Mouse (Mus musculus): ENCODE measurements around the gene Treml1. TPM values are rescaled to one million over a fixed set of nuclear protein-coding genes. Genes with fewer than 3 reads are reported as not detected.

Treml1 gene
- polyA plus RNA-seq, 1 experiment from 2014 or later, result 1.0 TPM

DNA sequence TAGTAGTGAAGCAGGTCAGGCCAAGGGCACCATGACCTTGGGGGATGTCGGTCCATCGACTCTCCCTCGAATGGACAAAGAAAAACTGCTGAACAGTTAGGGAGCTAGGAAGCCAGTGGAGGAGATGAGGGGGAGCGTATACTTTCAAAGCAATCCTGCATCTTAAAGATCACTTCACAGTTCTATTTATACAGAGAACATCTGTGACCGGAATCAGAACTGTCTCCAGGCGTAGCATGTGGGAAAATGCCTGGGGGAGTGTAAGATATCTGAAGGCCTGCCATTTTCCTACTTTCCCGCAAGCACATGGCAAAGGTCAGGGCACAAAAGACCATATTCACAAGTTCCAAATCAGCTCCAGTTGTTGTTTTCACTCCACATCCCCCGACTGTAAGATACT is 13.3 kb downstream of the Treml1 start:
- no peak overlapping the region for H3K9ac ChIP-seq (ENCODE audit: low read length)
- no peak overlapping the region for H3K4me3 ChIP-seq (ENCODE audit: control insufficient read depth in 1 of 2, insufficient read depth in 1 of 2, low read depth in 1 of 2, low read length in 2 of 2)
- no peak for ATAC-seq (ENCODE audit: insufficient number of reproducible peaks, insufficient read depth, low FRiP score, low read depth)
- H3K36me3 ChIP-seq (ENCODE audit: control insufficient read depth, insufficient read depth, low read length), result no peaks in the 10 kb centered on the region
- no peaks in the 10 kb centered on the region for H3K27me3 ChIP-seq (ENCODE audit: control insufficient read depth, insufficient read depth, low read length)
- 71% methylated on average over 8 of the region's 8 CpGs for WGBS
- H3K27ac ChIP-seq (replicated peaks in 1 of 2; ENCODE audit: control insufficient read depth in 1 of 2, insufficient read depth in 1 of 2, low read depth in 2 of 2, low read length in 2 of 2), result no peak overlapping the region
- H3K4me2 ChIP-seq (ENCODE audit: low read length), result no peak overlapping the region
- no peaks in the 10 kb centered on the region for H3K9me3 ChIP-seq (ENCODE audit: control insufficient read depth, low read length)
- H3K4me1 ChIP-seq (ENCODE audit: control insufficient read depth in 2 of 2, insufficient read depth in 2 of 2, low read length in 2 of 2), result no peaks in the 10 kb centered on the region

GRCm38 (mm10) chr17:48376102-48376501 is 16.4 kb downstream of the Treml1 start:
- no peak for ATAC-seq (ENCODE audit: insufficient number of reproducible peaks, insufficient read depth, low FRiP score, low read depth)
- H3K27me3 ChIP-seq (ENCODE audit: control insufficient read depth, insufficient read depth, low read length), result no peaks in the 10 kb centered on the region
- H3K4me1 ChIP-seq (ENCODE audit: control insufficient read depth in 2 of 2, insufficient read depth in 2 of 2, low read length in 2 of 2), result no peaks in the 10 kb centered on the region
- no peaks in the 10 kb centered on the region for H3K36me3 ChIP-seq (ENCODE audit: control insufficient read depth, insufficient read depth, low read length)
- no peak overlapping the region for H3K4me2 ChIP-seq (ENCODE audit: low read length)
- 86% methylated on average over 1 of the region's 1 CpGs for WGBS
- no peak overlapping the region for H3K4me3 ChIP-seq (ENCODE audit: control insufficient read depth in 1 of 2, insufficient read depth in 1 of 2, low read depth in 1 of 2, low read length in 2 of 2)
- H3K27ac ChIP-seq (replicated peaks in 1 of 2; ENCODE audit: control insufficient read depth in 1 of 2, insufficient read depth in 1 of 2, low read depth in 2 of 2, low read length in 2 of 2), result no peak overlapping the region
- no peaks in the 10 kb centered on the region for H3K9me3 ChIP-seq (ENCODE audit: control insufficient read depth, low read length)
- H3K9ac ChIP-seq (ENCODE audit: low read length), result no peak overlapping the region

- ATAC-seq (ENCODE audit: insufficient number of reproducible peaks, insufficient read depth, low FRiP score, low read depth), result no peak
- Histone ChIP-seq H3K4me2 (ENCODE audit: low read length) (no peak overlapping the region), H3K36me3 (ENCODE audit: control insufficient read depth, insufficient read depth, low read length) (no peaks in the 10 kb centered on the region), H3K9ac (ENCODE audit: low read length) (no peak overlapping the region), H3K27ac (replicated peaks in 1 of 2; ENCODE audit: control insufficient read depth in 1 of 2, insufficient read depth in 1 of 2, low read depth in 2 of 2, low read length in 2 of 2) (no peak overlapping the region), H3K9me3 (ENCODE audit: control insufficient read depth, low read length) (no peaks in the 10 kb centered on the region), H3K4me3 (ENCODE audit: control insufficient read depth in 1 of 2, insufficient read depth in 1 of 2, low read depth in 1 of 2, low read length in 2 of 2) (no peak overlapping the region), H3K27me3 (ENCODE audit: control insufficient read depth, insufficient read depth, low read length) (no peaks in the 10 kb centered on the region), H3K4me1 (ENCODE audit: control insufficient read depth in 2 of 2, insufficient read depth in 2 of 2, low read length in 2 of 2) (no peaks in the 10 kb centered on the region)
These were observed 19.3 kb downstream of the Treml1 start for GRCm38 (mm10) chr17:48379050-48379449.

- no peaks in the 10 kb centered on the region for H3K4me1 ChIP-seq (ENCODE audit: control insufficient read depth in 2 of 2, insufficient read depth in 2 of 2, low read length in 2 of 2)
- no peak for ATAC-seq (ENCODE audit: insufficient number of reproducible peaks, insufficient read depth, low FRiP score, low read depth)
- WGBS, result 78% methylated on average over 2 of the region's 2 CpGs
- H3K9me3 ChIP-seq (ENCODE audit: control insufficient read depth, low read length), result no peaks in the 10 kb centered on the region
- H3K4me3 ChIP-seq (ENCODE audit: control insufficient read depth in 1 of 2, insufficient read depth in 1 of 2, low read depth in 1 of 2, low read length in 2 of 2), result no peak overlapping the region
- H3K27ac ChIP-seq (replicated peaks in 1 of 2; ENCODE audit: control insufficient read depth in 1 of 2, insufficient read depth in 1 of 2, low read depth in 2 of 2, low read length in 2 of 2), result no peak overlapping the region
- no peaks in the 10 kb centered on the region for H3K27me3 ChIP-seq (ENCODE audit: control insufficient read depth, insufficient read depth, low read length)
- H3K36me3 ChIP-seq (ENCODE audit: control insufficient read depth, insufficient read depth, low read length), result peaks cover 50% of the 10 kb centered on the region
- H3K9ac ChIP-seq (ENCODE audit: low read length), result no peak overlapping the region
- H3K4me2 ChIP-seq (ENCODE audit: low read length), result no peak overlapping the region
These were observed 26.2 kb downstream of the Treml1 start for GRCm38 (mm10) chr17:48385786-48386461.

DNA sequence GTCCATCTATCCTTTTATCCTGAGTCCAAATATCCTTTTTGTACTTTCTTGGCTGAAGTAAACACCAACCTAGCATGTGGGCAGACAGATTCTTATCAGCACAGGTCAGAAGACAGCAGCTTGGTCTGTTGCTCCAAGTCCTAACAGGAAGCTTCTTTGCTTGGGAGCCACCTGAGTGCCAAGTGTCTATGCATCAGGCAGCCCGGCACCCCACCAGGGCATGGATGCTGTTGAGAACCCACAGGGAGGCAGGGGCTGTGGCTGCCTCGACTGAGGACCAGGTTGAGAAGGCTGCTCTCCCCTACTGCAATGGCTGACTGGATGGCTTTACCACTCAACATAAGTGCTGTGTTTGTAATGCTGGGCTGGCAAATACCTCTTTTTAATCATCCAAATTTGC is 28.9 kb downstream of the Treml1 start:
- Histone ChIP-seq H3K27me3 (ENCODE audit: control insufficient read depth, insufficient read depth, low read length) (no peaks in the 10 kb centered on the region), H3K4me1 (ENCODE audit: control insufficient read depth in 2 of 2, insufficient read depth in 2 of 2, low read length in 2 of 2) (no peaks in the 10 kb centered on the region), H3K4me2 (ENCODE audit: low read length) (no peak overlapping the region), H3K9ac (ENCODE audit: low read length) (no peak overlapping the region), H3K36me3 (ENCODE audit: control insufficient read depth, insufficient read depth, low read length) (peaks cover 77% of the 10 kb centered on the region), H3K4me3 (ENCODE audit: control insufficient read depth in 1 of 2, insufficient read depth in 1 of 2, low read depth in 1 of 2, low read length in 2 of 2) (no peak overlapping the region), H3K9me3 (ENCODE audit: control insufficient read depth, low read length) (no peaks in the 10 kb centered on the region), H3K27ac (replicated peaks in 1 of 2; ENCODE audit: control insufficient read depth in 1 of 2, insufficient read depth in 1 of 2, low read depth in 2 of 2, low read length in 2 of 2) (no peak overlapping the region)
- 74% methylated on average over 2 of the region's 2 CpGs for WGBS
- ATAC-seq (ENCODE audit: insufficient number of reproducible peaks, insufficient read depth, low FRiP score, low read depth), result no peak

DNA sequence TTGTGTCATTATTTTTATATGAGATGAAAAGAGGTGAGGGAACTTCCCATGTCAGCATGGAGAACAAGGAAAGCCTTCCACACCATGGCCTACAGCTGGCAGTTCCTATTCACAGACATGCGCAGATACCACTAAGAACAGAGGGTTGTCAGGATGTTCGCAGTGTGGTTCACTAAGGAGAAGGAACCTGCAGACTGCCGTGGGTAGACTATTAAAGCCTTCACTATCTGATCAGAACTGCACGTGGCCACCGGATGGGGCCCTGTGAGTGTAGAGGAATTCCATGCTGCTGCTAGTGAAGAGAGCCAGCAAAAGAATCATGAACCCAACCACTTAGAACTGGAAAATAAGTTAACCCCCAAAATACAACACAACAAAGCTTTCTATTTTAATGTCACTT is 29.7 kb downstream of the Treml1 start:
- no peaks in the 10 kb centered on the region for H3K9me3 ChIP-seq (ENCODE audit: control insufficient read depth, low read length)
- H3K4me3 ChIP-seq (ENCODE audit: control insufficient read depth in 1 of 2, insufficient read depth in 1 of 2, low read depth in 1 of 2, low read length in 2 of 2), result no peak overlapping the region
- H3K27ac ChIP-seq (replicated peaks in 1 of 2; ENCODE audit: control insufficient read depth in 1 of 2, insufficient read depth in 1 of 2, low read depth in 2 of 2, low read length in 2 of 2), result no peak overlapping the region
- H3K4me1 ChIP-seq (ENCODE audit: control insufficient read depth in 2 of 2, insufficient read depth in 2 of 2, low read length in 2 of 2), result no peaks in the 10 kb centered on the region
- 58% methylated on average over 5 of the region's 5 CpGs for WGBS
- no peak overlapping the region for H3K9ac ChIP-seq (ENCODE audit: low read length)
- H3K27me3 ChIP-seq (ENCODE audit: control insufficient read depth, insufficient read depth, low read length), result no peaks in the 10 kb centered on the region
- no peak for ATAC-seq (ENCODE audit: insufficient number of reproducible peaks, insufficient read depth, low FRiP score, low read depth)
- H3K36me3 ChIP-seq (ENCODE audit: control insufficient read depth, insufficient read depth, low read length), result peaks cover 85% of the 10 kb centered on the region
- H3K4me2 ChIP-seq (ENCODE audit: low read length), result no peak overlapping the region

- Histone ChIP-seq H3K27me3 (ENCODE audit: control insufficient read depth, insufficient read depth, low read length) (no peaks in the 10 kb centered on the region), H3K36me3 (ENCODE audit: control insufficient read depth, insufficient read depth, low read length) (peaks cover 99% of the 10 kb centered on the region), H3K27ac (replicated peaks in 1 of 2; ENCODE audit: control insufficient read depth in 1 of 2, insufficient read depth in 1 of 2, low read depth in 2 of 2, low read length in 2 of 2) (no peak overlapping the region), H3K4me3 (ENCODE audit: control insufficient read depth in 1 of 2, insufficient read depth in 1 of 2, low read depth in 1 of 2, low read length in 2 of 2) (no peak overlapping the region), H3K4me1 (ENCODE audit: control insufficient read depth in 2 of 2, insufficient read depth in 2 of 2, low read length in 2 of 2) (no peaks in the 10 kb centered on the region), H3K9ac (ENCODE audit: low read length) (no peak overlapping the region), H3K4me2 (ENCODE audit: low read length) (no peak overlapping the region), H3K9me3 (ENCODE audit: control insufficient read depth, low read length) (no peaks in the 10 kb centered on the region)
- ATAC-seq (ENCODE audit: insufficient number of reproducible peaks, insufficient read depth, low FRiP score, low read depth), result no peak
- WGBS, result 77% methylated on average over 5 of the region's 5 CpGs
These were observed 31.7 kb downstream of the Treml1 start for GRCm38 (mm10) chr17:48391446-48391845.

GRCm38 (mm10) chr17:48392616-48393015 is 32.9 kb downstream of the Treml1 start:
- Histone ChIP-seq H3K27me3 (ENCODE audit: control insufficient read depth, insufficient read depth, low read length) (no peaks in the 10 kb centered on the region), H3K9ac (ENCODE audit: low read length) (no peak overlapping the region), H3K36me3 (ENCODE audit: control insufficient read depth, insufficient read depth, low read length) (peaks cover 98% of the 10 kb centered on the region), H3K4me1 (ENCODE audit: control insufficient read depth in 2 of 2, insufficient read depth in 2 of 2, low read length in 2 of 2) (no peaks in the 10 kb centered on the region), H3K9me3 (ENCODE audit: control insufficient read depth, low read length) (no peaks in the 10 kb centered on the region), H3K27ac (replicated peaks in 1 of 2; ENCODE audit: control insufficient read depth in 1 of 2, insufficient read depth in 1 of 2, low read depth in 2 of 2, low read length in 2 of 2) (no peak overlapping the region), H3K4me2 (ENCODE audit: low read length) (no peak overlapping the region), H3K4me3 (ENCODE audit: control insufficient read depth in 1 of 2, insufficient read depth in 1 of 2, low read depth in 1 of 2, low read length in 2 of 2) (no peak overlapping the region)
- WGBS, result 92% methylated on average over 3 of the region's 3 CpGs
- ATAC-seq (ENCODE audit: insufficient number of reproducible peaks, insufficient read depth, low FRiP score, low read depth), result no peak
